Mouse (Mus musculus): ENCODE data around the gene Cnn2.

Cnn2 gene

GRCm38 (mm10) chr10:80015583-80015982 lies 27.2 kb downstream of the Cnn2 start:
- Histone ChIP-seq H3K36me3 (ENCODE audit: insufficient read depth, low read length) (peaks cover 27% of the 10 kb centered on the region), H3K4me3 (replicated peaks; ENCODE audit: low read length) (no peak overlapping the region), H3K4me1 (replicated peaks; ENCODE audit: low read depth, low read length) (peaks cover 88% of the 10 kb centered on the region), H3K9me3 (ENCODE audit: low read length) (no peaks in the 10 kb centered on the region), H3K27me3 (ENCODE audit: insufficient read depth, low read length) (peaks cover 34% of the 10 kb centered on the region)
- no peak for TF ChIP-seq POU5F1 (IDR thresholded peaks at IDR 0.05; ENCODE audit: borderline replicate concordance, low read length)
- TF ChIP-seq CTCF (conservative IDR thresholded peaks at IDR 0.05; ENCODE audit: low read length) = no peak
- TF ChIP-seq NANOG (IDR thresholded peaks at IDR 0.05; ENCODE audit: borderline replicate concordance, low read length) = no peak

- TF ChIP-seq POU5F1 (IDR thresholded peaks at IDR 0.05; ENCODE audit: borderline replicate concordance, low read length) (no peak), NANOG (IDR thresholded peaks at IDR 0.05; ENCODE audit: borderline replicate concordance, low read length) (no peak), CTCF (conservative IDR thresholded peaks at IDR 0.05; ENCODE audit: low read length) (no peak)
- Histone ChIP-seq H3K36me3 (ENCODE audit: insufficient read depth, low read length) (peaks cover 19% of the 10 kb centered on the region), H3K4me1 (replicated peaks; ENCODE audit: low read depth, low read length) (peaks cover 96% of the 10 kb centered on the region)
Observed at GRCm38 (mm10) chr10:80016511-80016910, 28.1 kb downstream of the Cnn2 start, which contains the start of gene Arhgap45. Gene Arhgap45, plus strand, starts transcription at chr10:80016653.

GRCm38 (mm10) chr10:80016931-80017330 lies 28.5 kb downstream of the Cnn2 start:
- TF ChIP-seq NANOG (IDR thresholded peaks at IDR 0.05; ENCODE audit: borderline replicate concordance, low read length) (no peak), CTCF (conservative IDR thresholded peaks at IDR 0.05; ENCODE audit: low read length) (no peak), POU5F1 (IDR thresholded peaks at IDR 0.05; ENCODE audit: borderline replicate concordance, low read length) (no peak)
- Histone ChIP-seq H3K4me3 (replicated peaks; ENCODE audit: low read length) (peak overlapping the region; percentile 23; the same call in 1 of the 2 replicates), H3K4me1 (replicated peaks; ENCODE audit: low read depth, low read length) (peaks cover 96% of the 10 kb centered on the region), H3K9me3 (ENCODE audit: low read length) (no peaks in the 10 kb centered on the region), H3K36me3 (ENCODE audit: insufficient read depth, low read length) (peaks cover 16% of the 10 kb centered on the region), H3K27me3 (ENCODE audit: insufficient read depth, low read length) (peaks cover 34% of the 10 kb centered on the region)

More at GRCm38 (mm10) chr10:80016511-80016910, 28.1 kb downstream of the Cnn2 start, which contains the start of gene Arhgap45:
- Histone ChIP-seq H3K4me3 (replicated peaks; ENCODE audit: low read length) (peak within 1 kb of the TSS; percentile 58; the same call in 1 of the 2 replicates), H3K27me3 (ENCODE audit: insufficient read depth, low read length) (peaks cover 34% of the 10 kb centered on the region), H3K9me3 (ENCODE audit: low read length) (no peaks in the 10 kb centered on the region)

DNA sequence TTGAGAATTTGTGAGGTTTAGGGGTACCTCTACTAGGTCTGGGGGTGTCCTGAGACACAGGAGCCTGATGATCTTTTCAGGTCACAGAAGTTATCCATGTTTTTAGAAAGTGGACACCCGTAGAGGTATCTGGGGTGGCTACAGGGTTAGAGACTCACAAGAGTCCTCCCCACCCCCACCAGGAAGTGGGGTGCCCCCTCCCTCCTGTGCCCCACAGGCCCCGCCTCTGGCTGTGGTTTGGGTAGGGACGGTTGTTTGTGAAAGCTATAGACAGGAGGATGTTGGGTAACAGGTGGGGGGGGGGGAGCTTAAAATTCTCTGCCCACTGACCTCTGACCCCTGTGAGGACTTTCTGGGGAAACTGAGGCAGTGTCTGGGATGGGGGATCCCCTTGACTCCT lies 29.0 kb downstream of the Cnn2 start:
- peaks cover 16% of the 10 kb centered on the region for H3K36me3 ChIP-seq (ENCODE audit: insufficient read depth, low read length)
- H3K4me1 ChIP-seq (replicated peaks; ENCODE audit: low read depth, low read length) = peaks cover 96% of the 10 kb centered on the region
- TF ChIP-seq NANOG (IDR thresholded peaks at IDR 0.05; ENCODE audit: borderline replicate concordance, low read length) (no peak), CTCF (conservative IDR thresholded peaks at IDR 0.05; ENCODE audit: low read length) (no peak), POU5F1 (IDR thresholded peaks at IDR 0.05; ENCODE audit: borderline replicate concordance, low read length) (no peak)
- peaks cover 31% of the 10 kb centered on the region for H3K27me3 ChIP-seq (ENCODE audit: insufficient read depth, low read length)
- peak overlapping the region; percentile 58 for H3K4me3 ChIP-seq (replicated peaks; ENCODE audit: low read length)
- no peaks in the 10 kb centered on the region for H3K9me3 ChIP-seq (ENCODE audit: low read length)

DNA sequence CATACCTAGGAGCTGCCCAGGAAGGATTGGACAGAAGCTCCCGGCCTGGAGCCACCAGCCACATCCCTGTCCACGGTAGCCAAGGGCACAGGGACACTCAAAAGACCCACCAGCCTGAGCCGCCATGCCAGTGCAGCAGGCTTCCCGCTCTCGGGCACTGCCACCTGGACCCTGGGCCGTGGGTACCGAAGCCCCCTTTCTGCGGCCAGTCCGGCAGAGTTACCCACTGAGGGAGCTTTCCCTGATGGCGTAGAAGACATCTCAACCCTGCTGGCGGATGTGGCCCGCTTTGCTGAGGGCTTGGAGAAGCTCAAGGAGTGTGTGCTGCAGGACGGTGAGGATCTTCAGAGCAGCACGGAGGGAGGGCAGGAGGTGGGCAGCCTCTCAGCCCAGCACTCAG lies 29.4 kb downstream of the Cnn2 start:
- TF ChIP-seq POU5F1 (IDR thresholded peaks at IDR 0.05; ENCODE audit: borderline replicate concordance, low read length) (no peak), CTCF (conservative IDR thresholded peaks at IDR 0.05; ENCODE audit: low read length) (no peak), NANOG (IDR thresholded peaks at IDR 0.05; ENCODE audit: borderline replicate concordance, low read length) (no peak)
- Histone ChIP-seq H3K4me1 (replicated peaks; ENCODE audit: low read depth, low read length) (peaks cover 96% of the 10 kb centered on the region), H3K4me3 (replicated peaks; ENCODE audit: low read length) (peak overlapping the region; percentile 58), H3K36me3 (ENCODE audit: insufficient read depth, low read length) (peaks cover 19% of the 10 kb centered on the region), H3K27me3 (ENCODE audit: insufficient read depth, low read length) (peaks cover 31% of the 10 kb centered on the region), H3K9me3 (ENCODE audit: low read length) (no peaks in the 10 kb centered on the region)

- H3K36me3 ChIP-seq (ENCODE audit: insufficient read depth, low read length) = peaks cover 20% of the 10 kb centered on the region
- peaks cover 96% of the 10 kb centered on the region for H3K4me1 ChIP-seq (replicated peaks; ENCODE audit: low read depth, low read length)
- peaks cover 21% of the 10 kb centered on the region for H3K27me3 ChIP-seq (ENCODE audit: insufficient read depth, low read length)
- peak overlapping the region; percentile 72 for H3K4me3 ChIP-seq (replicated peaks; ENCODE audit: low read length)
- no peaks in the 10 kb centered on the region for H3K9me3 ChIP-seq (ENCODE audit: low read length)
- TF ChIP-seq NANOG (IDR thresholded peaks at IDR 0.05; ENCODE audit: borderline replicate concordance, low read length) (no peak), POU5F1 (IDR thresholded peaks at IDR 0.05; ENCODE audit: borderline replicate concordance, low read length) (no peak), CTCF (conservative IDR thresholded peaks at IDR 0.05; ENCODE audit: low read length) (no peak)
Observed at GRCm38 (mm10) chr10:80018739-80019297, 30.4 kb downstream of the Cnn2 start.

- Histone ChIP-seq H3K4me1 (replicated peaks; ENCODE audit: low read depth, low read length) (peaks cover 96% of the 10 kb centered on the region), H3K4me3 (replicated peaks; ENCODE audit: low read length) (peak overlapping the region; percentile 72), H3K27me3 (ENCODE audit: insufficient read depth, low read length) (peaks cover 13% of the 10 kb centered on the region), H3K36me3 (ENCODE audit: insufficient read depth, low read length) (peaks cover 20% of the 10 kb centered on the region), H3K9me3 (ENCODE audit: low read length) (no peaks in the 10 kb centered on the region)
- TF ChIP-seq POU5F1 (IDR thresholded peaks at IDR 0.05; ENCODE audit: borderline replicate concordance, low read length) (no peak), NANOG (IDR thresholded peaks at IDR 0.05; ENCODE audit: borderline replicate concordance, low read length) (no peak), CTCF (conservative IDR thresholded peaks at IDR 0.05; ENCODE audit: low read length) (no peak; the same call in 1 of the 2 replicates)
Observed at GRCm38 (mm10) chr10:80019471-80020131, 31.2 kb downstream of the Cnn2 start.

DNA sequence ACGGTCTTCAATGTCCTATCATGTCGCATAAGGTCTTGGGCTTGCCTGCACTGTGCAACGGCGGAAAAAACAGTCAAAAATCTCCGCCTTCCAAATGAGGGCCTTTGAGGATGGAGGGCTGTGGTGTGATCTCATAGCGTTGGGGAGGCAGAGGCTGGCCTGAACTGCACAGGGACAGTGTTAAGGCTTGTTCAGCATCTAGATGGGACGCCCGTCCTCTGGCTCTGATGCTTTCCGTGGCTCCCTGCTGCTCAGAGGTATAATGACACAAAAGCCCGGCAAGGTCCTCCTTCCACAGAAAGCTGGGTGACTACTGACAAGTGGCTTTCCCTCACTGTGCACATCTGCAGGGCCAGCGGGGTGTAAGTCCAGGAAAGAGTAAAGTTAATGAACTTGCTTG lies 31.8 kb downstream of the Cnn2 start:
- H3K4me1 ChIP-seq (replicated peaks; ENCODE audit: low read depth, low read length) = peaks cover 96% of the 10 kb centered on the region
- peaks cover 7% of the 10 kb centered on the region for H3K27me3 ChIP-seq (ENCODE audit: insufficient read depth, low read length)
- peaks cover 16% of the 10 kb centered on the region for H3K36me3 ChIP-seq (ENCODE audit: insufficient read depth, low read length)
- H3K9me3 ChIP-seq (ENCODE audit: low read length) = no peaks in the 10 kb centered on the region
- peak overlapping the region; percentile 72 for H3K4me3 ChIP-seq (replicated peaks; ENCODE audit: low read length)
- TF ChIP-seq POU5F1 (IDR thresholded peaks at IDR 0.05; ENCODE audit: borderline replicate concordance, low read length) (no peak), NANOG (IDR thresholded peaks at IDR 0.05; ENCODE audit: borderline replicate concordance, low read length) (no peak), CTCF (conservative IDR thresholded peaks at IDR 0.05; ENCODE audit: low read length) (no peak)

All from E14TG2a.4 (cell line).